Mouse (Mus musculus): ENCODE measurements around the gene Wiz. TPM values are rescaled to one million over a fixed set of nuclear protein-coding genes. Genes with fewer than 3 reads are reported as not detected.

The Wiz gene
- polyA plus RNA-seq (2012; rRNA removed) = 9.8 and 10.7 TPM in 2 replicates
- 5.5 and 7.8 TPM in 2 replicates for polyA plus RNA-seq (2014; fragmentation: Nextera tagmentation; extraction: Ambion mirVana)

GRCm38 (mm10) chr17:32389101-32389659 is at the start of gene Wiz:
Wiz (minus strand) TSS chr17:32389439.
- Histone ChIP-seq H3K9me3 (ENCODE audit: control insufficient read depth, low read length) (no peaks in the 10 kb centered on the region), H3K9ac (replicated peaks) (peak within 1 kb of the TSS; percentile 63), H3K27me3 (ENCODE audit: control insufficient read depth, insufficient read depth, low read length) (no peaks in the 10 kb centered on the region), H3K36me3 (replicated peaks; ENCODE audit: control insufficient read depth, insufficient read depth, low read depth) (no peaks in the 10 kb centered on the region), H3K4me2 (ENCODE audit: low read depth) (peak within 1 kb of the TSS; percentile 100), H3K4me3 (ENCODE audit: insufficient read depth in 1 of 2, low read depth in 2 of 2, low read length in 2 of 2) (peak within 1 kb of the TSS; percentile 68 to 87), H3K27ac (peak within 1 kb of the TSS; percentile 38), H3K4me1 (replicated peaks; ENCODE audit: control insufficient read depth in 2 of 2, insufficient read depth in 2 of 2, low read length in 1 of 2) (peaks cover 8 to 15% of the 10 kb centered on the region in 2 experiments)
- no peak for TF ChIP-seq EP300 (IDR thresholded peaks at IDR 0.05; ENCODE audit: low read depth)
- no peak for TF ChIP-seq CTCF (IDR thresholded peaks at IDR 0.05; ENCODE audit: low read depth)
- DNase-seq (ENCODE audit: low read depth in 3 of 3, low spot score in 3 of 3) = peak; percentile 73 to 76 (median 75)
- peak; percentile 86 for ATAC-seq (ENCODE audit: insufficient read depth)
- WGBS (ENCODE audit: insufficient replicate concordance) = under 1% methylated on average over 38 of the region's 44 CpGs

DNA sequence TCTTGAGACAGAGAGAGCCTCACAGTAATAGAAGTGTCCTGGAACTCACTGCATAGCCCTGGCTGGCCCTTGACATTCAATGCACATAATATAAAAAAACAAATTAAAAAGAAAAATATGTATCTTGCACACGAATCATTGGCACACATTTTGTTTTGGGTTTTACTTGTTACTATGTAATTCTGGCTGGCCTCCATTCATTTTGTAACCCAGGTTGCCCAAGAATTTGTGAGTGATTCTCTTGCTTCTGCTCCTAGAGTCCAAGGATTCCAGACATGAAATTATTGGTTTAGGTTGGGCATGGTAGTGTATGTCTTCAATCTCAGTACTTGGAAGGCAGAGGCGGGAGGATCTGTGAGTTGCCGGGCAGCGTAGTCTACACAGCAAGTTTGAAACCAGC is 47.9 kb upstream of the Wiz start:
- no peak for TF ChIP-seq CTCF (IDR thresholded peaks at IDR 0.05; ENCODE audit: low read depth)
- TF ChIP-seq EP300 (IDR thresholded peaks at IDR 0.05; ENCODE audit: low read depth) = no peak

GRCm38 (mm10) chr17:32435151-32435550 is 45.9 kb upstream of the Wiz start:
- Histone ChIP-seq H3K4me1 (replicated peaks; ENCODE audit: control insufficient read depth in 2 of 2, insufficient read depth in 2 of 2, low read length in 1 of 2) (no peaks in the 10 kb centered on the region), H3K4me3 (ENCODE audit: insufficient read depth in 1 of 2, low read depth in 2 of 2, low read length in 2 of 2) (no peak overlapping the region), H3K36me3 (replicated peaks; ENCODE audit: control insufficient read depth, insufficient read depth, low read depth) (no peaks in the 10 kb centered on the region), H3K9ac (replicated peaks) (no peak overlapping the region), H3K4me2 (ENCODE audit: low read depth) (no peak overlapping the region), H3K27ac (no peak overlapping the region), H3K27me3 (ENCODE audit: control insufficient read depth, insufficient read depth, low read length) (no peaks in the 10 kb centered on the region; the same call in 1 of the 2 replicates), H3K9me3 (ENCODE audit: control insufficient read depth, low read length) (no peaks in the 10 kb centered on the region)
- DNase-seq (ENCODE audit: low read depth in 3 of 3, low spot score in 3 of 3) (no peak), ATAC-seq (ENCODE audit: insufficient read depth) (no peak)
- WGBS (ENCODE audit: insufficient replicate concordance) = 66% methylated on average over 5 of the region's 5 CpGs
- TF ChIP-seq CTCF (IDR thresholded peaks at IDR 0.05; ENCODE audit: low read depth) (no peak), EP300 (IDR thresholded peaks at IDR 0.05; ENCODE audit: low read depth) (no peak)

More for the DNA sequence above, 47.9 kb upstream of the Wiz start:
- 78% methylated on average over 4 of the region's 4 CpGs for WGBS (ENCODE audit: insufficient replicate concordance)
- no peak overlapping the region for H3K9ac ChIP-seq (replicated peaks)
- H3K36me3 ChIP-seq (replicated peaks; ENCODE audit: control insufficient read depth, insufficient read depth, low read depth) = no peaks in the 10 kb centered on the region
- no peak overlapping the region for H3K4me3 ChIP-seq (ENCODE audit: insufficient read depth in 1 of 2, low read depth in 2 of 2, low read length in 2 of 2)
- ATAC-seq (ENCODE audit: insufficient read depth) (no peak), DNase-seq (ENCODE audit: low read depth in 3 of 3, low spot score in 3 of 3) (no peak)
- H3K27me3 ChIP-seq (ENCODE audit: control insufficient read depth, insufficient read depth, low read length) = no peaks in the 10 kb centered on the region; the same call in 1 of the 2 replicates
- H3K27ac ChIP-seq = no peak overlapping the region
- H3K9me3 ChIP-seq (ENCODE audit: control insufficient read depth, low read length) = no peaks in the 10 kb centered on the region
- no peaks in the 10 kb centered on the region for H3K4me1 ChIP-seq (replicated peaks; ENCODE audit: control insufficient read depth in 2 of 2, insufficient read depth in 2 of 2, low read length in 1 of 2)
- H3K4me2 ChIP-seq (ENCODE audit: low read depth) = no peak overlapping the region

GRCm38 (mm10) chr17:32434324-32434723 is 45.1 kb upstream of the Wiz start:
- H3K4me2 ChIP-seq (ENCODE audit: low read depth) = no peak overlapping the region
- no peak overlapping the region for H3K9ac ChIP-seq (replicated peaks)
- ATAC-seq (ENCODE audit: insufficient read depth) = no peak
- H3K27ac ChIP-seq = no peak overlapping the region
- H3K36me3 ChIP-seq (replicated peaks; ENCODE audit: control insufficient read depth, insufficient read depth, low read depth) = no peaks in the 10 kb centered on the region
- no peaks in the 10 kb centered on the region for H3K4me1 ChIP-seq (replicated peaks; ENCODE audit: control insufficient read depth in 2 of 2, insufficient read depth in 2 of 2, low read length in 1 of 2)
- no peak overlapping the region for H3K4me3 ChIP-seq (ENCODE audit: insufficient read depth in 1 of 2, low read depth in 2 of 2, low read length in 2 of 2)
- TF ChIP-seq CTCF (IDR thresholded peaks at IDR 0.05; ENCODE audit: low read depth) (no peak), EP300 (IDR thresholded peaks at IDR 0.05; ENCODE audit: low read depth) (no peak)
- H3K27me3 ChIP-seq (ENCODE audit: control insufficient read depth, insufficient read depth, low read length) = no peaks in the 10 kb centered on the region
- no peaks in the 10 kb centered on the region for H3K9me3 ChIP-seq (ENCODE audit: control insufficient read depth, low read length)
- DNase-seq (ENCODE audit: low read depth in 3 of 3, low spot score in 3 of 3) = no peak
- WGBS (ENCODE audit: insufficient replicate concordance) = 41% methylated on average over 4 of the region's 4 CpGs

- no peak overlapping the region for H3K9ac ChIP-seq (replicated peaks)
- ATAC-seq (ENCODE audit: insufficient read depth) = no peak
- H3K4me1 ChIP-seq (replicated peaks; ENCODE audit: control insufficient read depth in 2 of 2, insufficient read depth in 2 of 2, low read length in 1 of 2) = no peaks in the 10 kb centered on the region; a peak in 1 of 4 replicates
- H3K36me3 ChIP-seq (replicated peaks; ENCODE audit: control insufficient read depth, insufficient read depth, low read depth) = no peaks in the 10 kb centered on the region
- H3K9me3 ChIP-seq (ENCODE audit: control insufficient read depth, low read length) = no peaks in the 10 kb centered on the region
- H3K4me2 ChIP-seq (ENCODE audit: low read depth) = no peak overlapping the region
- TF ChIP-seq EP300 (IDR thresholded peaks at IDR 0.05; ENCODE audit: low read depth) (no peak), CTCF (IDR thresholded peaks at IDR 0.05; ENCODE audit: low read depth) (peak; percentile 54)
- DNase-seq (ENCODE audit: low read depth in 3 of 3, low spot score in 3 of 3) = no peak
- H3K4me3 ChIP-seq (ENCODE audit: insufficient read depth in 1 of 2, low read depth in 2 of 2, low read length in 2 of 2) = no peak overlapping the region
- 38% methylated on average over 3 of the region's 3 CpGs for WGBS (ENCODE audit: insufficient replicate concordance)
- no peaks in the 10 kb centered on the region for H3K27me3 ChIP-seq (ENCODE audit: control insufficient read depth, insufficient read depth, low read length)
- no peak overlapping the region for H3K27ac ChIP-seq
Observed at GRCm38 (mm10) chr17:32431972-32432371, 42.7 kb upstream of the Wiz start.

Data from liver, embryonic 14.5 days (tissue).